Mouse (Mus musculus) embryo, embryonic 11.5 days (tissue): ENCODE data around the gene Gm10591.
"Not testable (repeated sequence)": the region's sequence is repeated elsewhere in the genome, so short reads cannot be mapped to it uniquely, and the experiment has no call there.

Source experiments
- DNase-seq: peaks from one replicate; pipeline ENCODE4 v3.0.0-alpha.2; 2012; ENCODE audit warnings: low read depth, low spot score

Gene Gm10591

GRCm38 (mm10) chr4:42611895-42612294 is at the start of gene Gm10591:
Gm10591 (plus strand) TSS chr4:42612195.
- not testable (repeated sequence) for DNase-seq

DNA sequence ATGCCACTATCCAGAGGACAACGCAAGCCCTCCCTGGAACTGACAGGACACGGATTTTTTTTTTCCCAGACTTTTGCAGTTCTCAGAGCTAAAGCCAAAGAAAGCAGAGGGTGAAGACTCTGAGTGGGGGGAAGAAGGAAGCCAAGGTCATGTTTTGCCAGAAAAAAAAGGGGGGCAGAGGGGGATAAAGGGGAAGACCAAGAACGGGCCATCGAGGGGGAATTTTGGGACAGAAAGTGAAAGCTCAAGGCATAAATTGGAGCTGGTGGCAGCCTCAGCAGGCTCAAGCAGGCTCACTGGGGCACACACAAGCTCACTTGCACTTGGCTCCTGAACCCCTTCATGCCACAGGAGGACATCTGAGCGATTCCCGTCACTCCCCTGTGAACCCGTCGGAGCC is 17.4 kb downstream of the Gm10591 start, which contains the start of gene Gm2564:
TSS of gene Gm2564 (plus strand) at position 301 of the 400 bp plus-strand sequence.
- DNase-seq, result not testable (repeated sequence)

- DNase-seq, result not testable (repeated sequence)
Measured at GRCm38 (mm10) chr4:42654951-42655350, 43.0 kb downstream of the Gm10591 start, which contains the start of gene Ccl27b. Ccl27b (plus strand) TSS chr4:42655251.

DNA sequence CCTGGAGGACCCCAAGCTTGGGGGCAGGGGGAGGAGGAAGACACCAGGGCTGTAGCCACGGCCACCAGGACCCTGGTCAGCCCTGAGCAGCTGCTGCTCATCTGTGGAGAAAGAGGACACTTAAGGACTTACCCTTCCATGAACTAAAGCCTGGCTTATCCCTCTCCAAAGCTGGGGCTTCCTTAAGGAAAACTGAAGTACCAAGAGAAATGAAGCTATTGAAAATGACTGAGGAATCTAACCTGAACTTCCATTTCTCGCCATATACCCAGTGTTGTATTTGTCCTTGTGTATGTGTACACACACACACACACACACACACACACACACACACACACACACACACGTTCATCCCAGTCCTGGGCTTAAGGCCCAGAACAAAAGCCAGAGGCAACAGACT is 49.8 kb downstream of the Gm10591 start, which contains the start of gene Il11ra2:
TSS of gene Il11ra2 (minus strand) at position 101 of the 400 bp plus-strand sequence.
- not testable (repeated sequence) for DNase-seq
